Mouse (Mus musculus) ES-Bruce4 (cell line): Measurements from ENCODE around the gene Spdef. TPM values are rescaled to one million over a fixed set of nuclear protein-coding genes. Genes with fewer than 3 reads are reported as not detected.

Experiments used
- H3K27ac ChIP-seq: 2 replicates; pipeline ENCODE4 v1.5.1; 2012; ENCODE audit warnings: low read length, inconsistent platforms; ENCODE audit not compliant: insufficient read depth
- H3K27me3 ChIP-seq: 2 replicates; pipeline ENCODE4 v1.6.1; 2012; ENCODE audit warnings: mild to moderate bottlenecking, low read length, inconsistent platforms; ENCODE audit not compliant: control insufficient read depth, poor library complexity, insufficient read depth, severe bottlenecking
- H3K36me3 ChIP-seq: 2 replicates; pipeline ENCODE4 v1.6.1; 2012; ENCODE audit warnings: inconsistent platforms, mild to moderate bottlenecking, low read length, moderate library complexity; ENCODE audit not compliant: control insufficient read depth, poor library complexity, insufficient read depth, severe bottlenecking
- H3K4me1 ChIP-seq: one replicate; pipeline ENCODE4 v1.8.1; 2011; ENCODE audit warnings: low read length; ENCODE audit not compliant: control insufficient read depth, insufficient read depth
- H3K4me3 ChIP-seq: 2 replicates; pipeline ENCODE4 v1.5.1; 2011; ENCODE audit warnings: low read depth, mild to moderate bottlenecking, low read length
- H3K9ac ChIP-seq: 2 replicates; pipeline ENCODE4 v1.6.1; 2012; ENCODE audit warnings: low read depth, mild to moderate bottlenecking, inconsistent platforms; ENCODE audit not compliant: poor library complexity, severe bottlenecking
- H3K9me3 ChIP-seq: replicated peaks from 2 replicates; pipeline ENCODE4 v1.6.1; 2012; ENCODE audit warnings: mild to moderate bottlenecking, low read length, inconsistent platforms; ENCODE audit not compliant: control insufficient read depth, poor library complexity, insufficient read depth, severe bottlenecking
- CTCF ChIP-seq: IDR thresholded peaks from one replicate; pipeline ENCODE4 v1.8.1; 2011; ENCODE audit warnings: low read depth, low read length
- EP300 ChIP-seq: IDR thresholded peaks from 2 replicates; pipeline ENCODE4 v1.6.1; 2011; ENCODE audit warnings: low read depth, low read length; ENCODE audit not compliant: insufficient read depth
- POLR2A ChIP-seq: IDR thresholded peaks from one replicate; pipeline ENCODE4 v1.8.1; 2011; ENCODE audit warnings: low read length; ENCODE audit not compliant: insufficient read depth
- polyA plus RNA-seq: library from polyadenylated mRNA; stranded (reverse); fragments of >200 nt; gene quantifications from 2 replicates; pipeline ENCODE4 v1.2.4, GENCODE M21; 2011; ENCODE audit warnings: low read depth; ENCODE audit not compliant: missing spikeins, insufficient read depth, insufficient read length

The Spdef gene
- polyA plus RNA-seq, 1 experiment: 1.2 TPM

DNA sequence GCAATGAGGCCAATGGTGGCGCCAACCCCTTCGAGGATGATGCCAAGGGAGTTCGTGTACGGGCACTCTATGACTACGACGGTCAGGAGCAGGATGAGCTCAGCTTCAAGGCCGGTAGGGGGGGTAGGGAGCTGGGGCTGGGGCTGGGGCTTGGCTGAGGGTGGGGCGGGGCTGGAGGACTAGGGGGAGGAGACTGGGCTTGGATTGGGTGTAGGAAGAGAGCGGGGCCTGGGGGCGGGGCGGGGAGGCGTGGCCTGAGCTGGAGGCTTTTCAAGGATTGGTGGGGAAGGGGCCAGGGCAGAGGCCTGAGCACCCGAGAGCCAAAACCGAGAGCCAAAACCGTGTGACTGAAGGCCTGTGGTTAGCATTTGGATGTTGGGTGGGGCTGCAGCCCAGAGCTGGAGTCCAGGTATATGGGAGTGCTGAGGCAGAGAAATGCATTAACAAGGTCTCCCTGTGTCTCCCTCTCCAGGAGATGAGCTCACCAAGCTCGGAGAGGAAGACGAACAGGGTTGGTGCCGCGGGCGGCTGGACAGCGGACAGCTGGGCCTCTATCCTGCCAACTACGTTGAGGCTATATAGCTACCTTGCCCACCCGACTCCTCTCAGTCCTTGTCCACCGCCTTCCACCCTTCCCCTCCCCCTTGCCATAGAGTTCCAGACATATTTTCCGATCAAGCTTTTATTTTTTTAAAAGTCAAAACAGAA, 20.6 kb downstream of the Spdef start:
- H3K4me3 ChIP-seq: peak overlapping the region; percentile 43
- no peak overlapping the region for H3K9ac ChIP-seq
- H3K9me3 ChIP-seq: no peaks in the 10 kb centered on the region
- H3K4me1 ChIP-seq: peaks cover 15% of the 10 kb centered on the region
- TF ChIP-seq EP300: no peak
- peak; percentile 40 for TF ChIP-seq POLR2A
- TF ChIP-seq CTCF: peak; percentile 26
- no peaks in the 10 kb centered on the region for H3K27me3 ChIP-seq
- no peak overlapping the region for H3K27ac ChIP-seq
- H3K36me3 ChIP-seq: no peaks in the 10 kb centered on the region

GRCm38 (mm10) chr17:27705661-27706060, 23.1 kb downstream of the Spdef start:
- H3K9me3 ChIP-seq: no peaks in the 10 kb centered on the region
- peaks cover 15% of the 10 kb centered on the region for H3K4me1 ChIP-seq
- H3K27me3 ChIP-seq: no peaks in the 10 kb centered on the region
- no peaks in the 10 kb centered on the region for H3K36me3 ChIP-seq
- no peak overlapping the region for H3K9ac ChIP-seq
- H3K4me3 ChIP-seq: peak overlapping the region; percentile 68
- TF ChIP-seq CTCF: no peak
- TF ChIP-seq EP300: no peak
- no peak for TF ChIP-seq POLR2A
- H3K27ac ChIP-seq: no peak overlapping the region

DNA sequence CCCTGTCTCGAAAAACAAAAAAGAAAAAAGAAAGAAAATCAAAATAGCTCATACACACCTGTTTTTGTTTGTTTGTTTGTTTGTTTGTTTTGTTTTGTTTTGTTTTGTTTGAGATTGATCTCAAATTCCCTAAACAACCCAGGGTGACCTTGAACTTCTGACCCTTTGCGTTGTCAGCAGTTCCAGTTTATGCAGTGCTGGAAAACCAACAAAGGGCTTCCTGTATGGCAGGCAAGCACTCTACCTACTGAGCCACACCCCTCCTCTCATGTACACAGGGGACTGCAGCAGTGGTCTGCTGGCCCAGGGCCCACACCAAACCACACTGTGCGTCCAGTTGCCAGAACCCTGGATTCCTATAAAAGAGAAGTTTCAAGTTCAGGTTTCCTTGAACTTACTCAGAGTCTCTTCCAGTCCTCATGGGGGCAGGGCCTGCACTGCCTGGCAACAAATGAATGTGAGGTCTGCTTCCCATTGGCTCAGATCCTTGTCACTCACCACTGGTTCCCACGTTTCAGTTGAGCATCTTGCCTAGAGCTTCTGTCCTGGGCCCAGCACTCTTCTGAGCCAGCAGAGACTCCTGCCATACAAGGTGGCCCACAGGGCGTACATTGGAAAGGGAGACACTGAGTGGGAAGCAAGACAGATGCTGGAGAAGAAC, 24.7 kb downstream of the Spdef start:
- Histone ChIP-seq H3K4me1 (peaks cover 9% of the 10 kb centered on the region), H3K9me3 (no peaks in the 10 kb centered on the region), H3K4me3 (no peak overlapping the region), H3K27me3 (no peaks in the 10 kb centered on the region), H3K9ac (no peak overlapping the region), H3K27ac (peak overlapping the region; percentile 39), H3K36me3 (no peaks in the 10 kb centered on the region)
- TF ChIP-seq EP300 (peak; percentile 78), CTCF (no peak)

GRCm38 (mm10) chr17:27702518-27702917, 26.2 kb downstream of the Spdef start:
- Histone ChIP-seq H3K4me1 (peaks cover 5% of the 10 kb centered on the region), H3K27ac (no peak overlapping the region), H3K36me3 (no peaks in the 10 kb centered on the region), H3K9me3 (peaks cover 10% of the 10 kb centered on the region), H3K4me3 (peak overlapping the region; percentile 48), H3K27me3 (no peaks in the 10 kb centered on the region), H3K9ac (peak overlapping the region; percentile 41; the same call in 1 of the 2 replicates)
- TF ChIP-seq EP300 (peak; percentile 62; the same call in 1 of the 2 replicates), CTCF (peak; percentile 90), POLR2A (no peak)

- no peak for TF ChIP-seq CTCF
- no peak for TF ChIP-seq EP300
- TF ChIP-seq POLR2A: no peak
Measured at GRCm38 (mm10) chr17:27701856-27702255, 26.9 kb downstream of the Spdef start.

DNA sequence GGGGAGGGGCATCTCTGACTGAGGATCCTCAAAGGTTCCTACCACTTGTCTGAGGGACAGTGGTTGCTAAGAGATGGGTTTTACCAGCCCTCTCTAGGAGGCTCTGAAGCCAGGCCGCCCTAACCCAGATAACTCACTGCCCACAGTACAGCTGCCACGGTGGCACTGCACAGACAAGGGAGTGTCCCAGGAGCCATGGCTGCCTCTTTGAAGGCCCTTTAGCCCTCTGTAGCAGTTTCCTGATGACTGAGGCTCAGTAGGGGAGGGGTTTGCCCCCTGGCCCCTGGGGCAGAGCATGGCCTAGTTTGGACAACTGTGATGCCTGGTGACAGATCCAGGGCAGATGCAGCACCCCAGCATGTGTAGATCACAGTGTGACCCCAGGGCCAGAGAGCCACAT, 27.9 kb downstream of the Spdef start:
- Histone ChIP-seq H3K36me3 (no peaks in the 10 kb centered on the region), H3K4me1 (peaks cover 5% of the 10 kb centered on the region), H3K27me3 (no peaks in the 10 kb centered on the region), H3K9me3 (peaks cover 12% of the 10 kb centered on the region), H3K27ac (no peak overlapping the region), H3K9ac (no peak overlapping the region), H3K4me3 (no peak overlapping the region)
- TF ChIP-seq EP300: 0 out of 2 replicates have a peak, but pooled peaks have one; percentile 19
- no peak for TF ChIP-seq POLR2A
- no peak for TF ChIP-seq CTCF

More at GRCm38 (mm10) chr17:27701856-27702255, 26.9 kb downstream of the Spdef start:
- Histone ChIP-seq H3K9me3 (peaks cover 12% of the 10 kb centered on the region), H3K27ac (no peak overlapping the region), H3K4me1 (peaks cover 5% of the 10 kb centered on the region), H3K36me3 (no peaks in the 10 kb centered on the region), H3K9ac (peak overlapping the region; percentile 13; the same call in 1 of the 2 replicates), H3K27me3 (no peaks in the 10 kb centered on the region), H3K4me3 (peak overlapping the region; percentile 30)
